In the genomic region with DNA sequence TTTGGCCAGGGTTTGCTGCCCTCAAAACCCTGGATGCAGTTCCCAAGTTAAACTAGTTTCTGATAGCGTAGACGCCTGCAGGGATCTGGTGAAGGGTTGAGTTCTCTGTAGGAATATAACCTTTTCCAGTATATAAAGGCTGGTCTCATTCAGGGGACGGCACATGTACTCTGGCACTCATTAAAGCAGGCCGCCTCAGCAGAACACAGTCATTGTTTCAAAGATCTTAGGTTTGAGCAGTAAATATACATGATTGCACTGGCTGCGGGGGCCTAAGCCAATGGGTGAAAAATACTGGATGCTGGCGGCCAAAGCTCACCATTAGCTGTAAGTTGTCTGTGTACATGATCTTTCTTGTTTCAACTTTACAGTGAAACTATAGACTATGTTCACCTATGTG, we compare ENCODE assay signal across 10 mouse cellular contexts.
A peak's percentile ranks its signal among the peaks of the same experiment; 100 is the strongest.
DNase-seq lines count a peak whose midpoint lies in the region; ATAC-seq and TF ChIP-seq lines count a peak whose summit lies in the region.
"Had no signal": no experiment of that assay in that cellular context is flagged by ENCODE, and none has a peak within 500 bp of the region (broad histone marks: within the 10 kb centered on the region; RNA-seq: fewer than 3 reads in every experiment).

No protein-coding gene starts in this region.

- 70% methylated on average over 6 of the region's 6 CpGs for WGBS in heart, adult 2 months
- 38% methylated on average over 6 of the region's 6 CpGs for WGBS in forebrain, postnatal 0 days
- WGBS in limb, embryonic 14.5 days = 41% methylated on average over 6 of the region's 6 CpGs

- H3K27ac ChIP-seq in heart, adult 2 months = peak overlapping the region; percentile 73
- peak overlapping the region; percentile 75 for H3K27ac ChIP-seq in forebrain, postnatal 0 days (ENCODE audit: low read depth, low read length)
- peak overlapping the region; percentile 52; the same call in 1 of the 2 replicates for H3K27ac ChIP-seq in limb, embryonic 14.5 days (replicated peaks; ENCODE audit: low read depth, low read length)

- H3K4me2 ChIP-seq in forebrain, postnatal 0 days (ENCODE audit: low read depth) = no peak overlapping the region
- no peak overlapping the region for H3K4me2 ChIP-seq in limb, embryonic 14.5 days (replicated peaks; ENCODE audit: low read depth, low read length, severe bottlenecking)

- no peak overlapping the region for H3K9ac ChIP-seq in heart, adult 2 months (ENCODE audit: low read depth, low read length)
- H3K9ac ChIP-seq in forebrain, postnatal 0 days = no peak overlapping the region
- no peak overlapping the region for H3K9ac ChIP-seq in limb, embryonic 14.5 days (ENCODE audit: low read depth, low read length, severe bottlenecking)

- TF ChIP-seq POLR2A in heart, adult 2 months (IDR thresholded peaks at IDR 0.05; ENCODE audit: insufficient read depth, low read depth, low read length) = no peak
- no peak for TF ChIP-seq POLR2A in limb, embryonic 14.5 days (IDR thresholded peaks at IDR 0.05; ENCODE audit: borderline replicate concordance, extremely low read depth, insufficient read depth, insufficient read length)

- intact Hi-C loops in heart, adult 2 months (cut with DNase I) = loop anchor here (2.0 kb wide), 1 partner anchor 16 kb away; no protein-coding TSS in a partner anchor
- intact Hi-C loops in heart, postnatal 36 days (cut with DNase I) = no loop called here

- H3K4me1 ChIP-seq in heart, adult 2 months (ENCODE audit: control insufficient read depth, insufficient read depth, low read length) = peaks cover 40% of the 10 kb centered on the region
- H3K4me1 ChIP-seq in E14TG2a.4 (replicated peaks; ENCODE audit: low read depth, low read length) = peaks cover 13% of the 10 kb centered on the region
- peaks cover 9% of the 10 kb centered on the region; the same call in 1 of the 2 replicates for H3K4me1 ChIP-seq in forebrain, postnatal 0 days (ENCODE audit: insufficient read depth)
- H3K4me1 ChIP-seq in limb, embryonic 14.5 days (ENCODE audit: control insufficient read depth, insufficient read depth, low read length) = peaks cover 10% of the 10 kb centered on the region

- no peak overlapping the region for H3K4me3 ChIP-seq in heart, adult 2 months
- H3K4me3 ChIP-seq in E14TG2a.4 (replicated peaks; ENCODE audit: low read length) = peak overlapping the region; percentile 48; the same call in 1 of the 2 replicates
- no peak overlapping the region for H3K4me3 ChIP-seq in forebrain, postnatal 0 days (ENCODE audit: low read depth, low read length)
- no peak overlapping the region for H3K4me3 ChIP-seq in limb, embryonic 14.5 days (replicated peaks; ENCODE audit: low read length)

- TF ChIP-seq CTCF in heart, adult 2 months (IDR thresholded peaks at IDR 0.05) = no peak
- no peak for TF ChIP-seq CTCF in E14TG2a.4 (conservative IDR thresholded peaks at IDR 0.05; ENCODE audit: low read length)
- TF ChIP-seq CTCF in forebrain, postnatal 0 days (IDR thresholded peaks at IDR 0.05; ENCODE audit: low read depth) = no peak

- H3K79me2 ChIP-seq in heart, adult 2 months (replicated peaks; ENCODE audit: control insufficient read depth, insufficient read depth, low read length) = peaks cover 5% of the 10 kb centered on the region

- H3K9me3 ChIP-seq in E14TG2a.4 (ENCODE audit: low read length) = no peaks in the 10 kb centered on the region
- no peaks in the 10 kb centered on the region for H3K9me3 ChIP-seq in forebrain, postnatal 0 days (ENCODE audit: low read length)
- no peaks in the 10 kb centered on the region for H3K9me3 ChIP-seq in limb, embryonic 14.5 days (ENCODE audit: control insufficient read depth, low read length)

- H3K27me3 ChIP-seq in heart, adult 2 months (ENCODE audit: control insufficient read depth, insufficient read depth, low read length) = no peaks in the 10 kb centered on the region
- H3K27me3 ChIP-seq in E14TG2a.4 (ENCODE audit: insufficient read depth, low read length) = no peaks in the 10 kb centered on the region; the same call in 1 of the 2 replicates
- no peaks in the 10 kb centered on the region for H3K27me3 ChIP-seq in forebrain, postnatal 0 days (ENCODE audit: insufficient read depth, low read length)
- H3K27me3 ChIP-seq in limb, embryonic 14.5 days (ENCODE audit: control insufficient read depth, insufficient read depth, low read length) = no peaks in the 10 kb centered on the region

- DNase-seq in heart, adult 2 months = no peak
- no peak for DNase-seq in heart, postnatal 36 days
- DNase-seq in forebrain, postnatal 0 days = no peak
- DNase-seq in limb, embryonic 14.5 days (ENCODE audit: low spot score) = no peak
- DNase-seq in T-cell, adult 2 months (ENCODE audit: low spot score) = no peak
- DNase-seq in urinary bladder, postnatal 25 days (ENCODE audit: low spot score) = no peak
- no peak for DNase-seq in urinary bladder, postnatal 4 days (ENCODE audit: low spot score in 2 of 2)
- DNase-seq: adrenal gland, postnatal 36 days; lung, adult 18-20 months had no signal

- no peak for TF ChIP-seq EP300 in heart, adult 2 months (IDR thresholded peaks at IDR 0.05; ENCODE audit: insufficient read depth, low read depth, low read length)

- peaks cover 25% of the 10 kb centered on the region for H3K36me3 ChIP-seq in heart, adult 2 months (ENCODE audit: control insufficient read depth, insufficient read depth, low read length)
- no peaks in the 10 kb centered on the region for H3K36me3 ChIP-seq in E14TG2a.4 (ENCODE audit: insufficient read depth, low read length)
- no peaks in the 10 kb centered on the region for H3K36me3 ChIP-seq in forebrain, postnatal 0 days (ENCODE audit: insufficient read depth)
- H3K36me3 ChIP-seq in limb, embryonic 14.5 days (ENCODE audit: control insufficient read depth, insufficient read depth, low read length) = no peaks in the 10 kb centered on the region

- ATAC-seq in forebrain, postnatal 0 days = no peak
- ATAC-seq in limb, embryonic 14.5 days (ENCODE audit: low FRiP score, low read depth) = no peak
